Mouse (Mus musculus): ENCODE measurements at regions not wholly inside any gene's neighbourhood (a gene's known extent, or its start where the extent isn't known, plus 50 kb on each side); places are given as distances from the start of the nearest gene placed in this dataset.

- H3K36me3 ChIP-seq (ENCODE audit: control insufficient read depth, insufficient read depth, low read length) = no peaks in the 10 kb centered on the region
- no peaks in the 10 kb centered on the region for H3K9me3 ChIP-seq (ENCODE audit: control insufficient read depth, low read depth, low read length)
- H3K27ac ChIP-seq (ENCODE audit: low read length) = no peak overlapping the region
- no peaks in the 10 kb centered on the region for H3K27me3 ChIP-seq (ENCODE audit: control insufficient read depth, insufficient read depth, low read length)
- H3K4me2 ChIP-seq (replicated peaks; ENCODE audit: low read depth, low read length) = no peak overlapping the region
- peaks cover 15% of the 10 kb centered on the region; the same call in 1 of the 2 replicates for H3K4me1 ChIP-seq (ENCODE audit: control insufficient read depth, insufficient read depth, low read length)
- H3K4me3 ChIP-seq (ENCODE audit: low read depth, low read length) = no peak overlapping the region
- 50% methylated on average over 1 of the region's 1 CpGs for WGBS
- ATAC-seq (ENCODE audit: insufficient number of reproducible peaks, insufficient read depth, low FRiP score, low read depth) = no peak
- H3K9ac ChIP-seq (replicated peaks; ENCODE audit: low read depth, low read length) = no peak overlapping the region
These were observed 70.0 kb upstream of the Cplx2 start for GRCm38 (mm10) chr13:54301110-54301509.

- H3K4me1 ChIP-seq (ENCODE audit: control insufficient read depth, insufficient read depth, low read length) = peaks cover 15% of the 10 kb centered on the region; the same call in 1 of the 2 replicates
- no peak overlapping the region for H3K27ac ChIP-seq (ENCODE audit: low read length)
- no peaks in the 10 kb centered on the region for H3K9me3 ChIP-seq (ENCODE audit: control insufficient read depth, low read depth, low read length)
- H3K4me2 ChIP-seq (replicated peaks; ENCODE audit: low read depth, low read length) = peak overlapping the region; percentile 88
- H3K4me3 ChIP-seq (ENCODE audit: low read depth, low read length) = no peak overlapping the region
- no peaks in the 10 kb centered on the region for H3K36me3 ChIP-seq (ENCODE audit: control insufficient read depth, insufficient read depth, low read length)
- WGBS = 33% methylated on average over 6 of the region's 6 CpGs
- no peak for ATAC-seq (ENCODE audit: insufficient number of reproducible peaks, insufficient read depth, low FRiP score, low read depth)
- no peaks in the 10 kb centered on the region for H3K27me3 ChIP-seq (ENCODE audit: control insufficient read depth, insufficient read depth, low read length)
- no peak overlapping the region; the same call in 1 of the 2 replicates for H3K9ac ChIP-seq (replicated peaks; ENCODE audit: low read depth, low read length)
These were observed 69.5 kb upstream of the Cplx2 start for GRCm38 (mm10) chr13:54301677-54302076.

GRCm38 (mm10) chr13:54302351-54303070 is 68.6 kb upstream of the Cplx2 start:
- under 1% methylated on average over 56 of the region's 58 CpGs for WGBS
- peak; percentile 55 for ATAC-seq (ENCODE audit: insufficient number of reproducible peaks, insufficient read depth, low FRiP score, low read depth)
- no peaks in the 10 kb centered on the region for H3K27me3 ChIP-seq (ENCODE audit: control insufficient read depth, insufficient read depth, low read length)

GRCm38 (mm10) chr13:54303071-54303924 is 67.9 kb upstream of the Cplx2 start:
- H3K36me3 ChIP-seq (ENCODE audit: control insufficient read depth, insufficient read depth, low read length) = no peaks in the 10 kb centered on the region
- peak; percentile 84 for ATAC-seq (ENCODE audit: insufficient number of reproducible peaks, insufficient read depth, low FRiP score, low read depth)
- H3K4me1 ChIP-seq (ENCODE audit: control insufficient read depth, insufficient read depth, low read length) = peaks cover 15% of the 10 kb centered on the region; the same call in 1 of the 2 replicates
- peak overlapping the region; percentile 95 for H3K9ac ChIP-seq (replicated peaks; ENCODE audit: low read depth, low read length)
- peak overlapping the region; percentile 82 for H3K4me3 ChIP-seq (ENCODE audit: low read depth, low read length)
- no peaks in the 10 kb centered on the region for H3K9me3 ChIP-seq (ENCODE audit: control insufficient read depth, low read depth, low read length)
- peak overlapping the region; percentile 100 for H3K27ac ChIP-seq (ENCODE audit: low read length)
- peak overlapping the region; percentile 88 for H3K4me2 ChIP-seq (replicated peaks; ENCODE audit: low read depth, low read length)
- under 1% methylated on average over 46 of the region's 54 CpGs for WGBS
- no peaks in the 10 kb centered on the region for H3K27me3 ChIP-seq (ENCODE audit: control insufficient read depth, insufficient read depth, low read length)

More at GRCm38 (mm10) chr13:54302351-54303070, 68.6 kb upstream of the Cplx2 start:
- H3K36me3 ChIP-seq (ENCODE audit: control insufficient read depth, insufficient read depth, low read length) = no peaks in the 10 kb centered on the region
- H3K4me1 ChIP-seq (ENCODE audit: control insufficient read depth, insufficient read depth, low read length) = peaks cover 15% of the 10 kb centered on the region; the same call in 1 of the 2 replicates
- H3K27ac ChIP-seq (ENCODE audit: low read length) = peak overlapping the region; percentile 100
- peak overlapping the region; percentile 88 for H3K4me2 ChIP-seq (replicated peaks; ENCODE audit: low read depth, low read length)
- peak overlapping the region; percentile 95 for H3K9ac ChIP-seq (replicated peaks; ENCODE audit: low read depth, low read length)
- peak overlapping the region; percentile 82 for H3K4me3 ChIP-seq (ENCODE audit: low read depth, low read length)
- H3K9me3 ChIP-seq (ENCODE audit: control insufficient read depth, low read depth, low read length) = no peaks in the 10 kb centered on the region

- H3K4me3 ChIP-seq (ENCODE audit: low read depth, low read length) = no peak overlapping the region
- H3K4me2 ChIP-seq (replicated peaks; ENCODE audit: low read depth, low read length) = peak overlapping the region; percentile 88; the same call in 1 of the 2 replicates
- peak overlapping the region; percentile 100; the same call in 1 of the 2 replicates for H3K27ac ChIP-seq (ENCODE audit: low read length)
- H3K27me3 ChIP-seq (ENCODE audit: control insufficient read depth, insufficient read depth, low read length) = no peaks in the 10 kb centered on the region
- H3K4me1 ChIP-seq (ENCODE audit: control insufficient read depth, insufficient read depth, low read length) = peaks cover 15% of the 10 kb centered on the region; the same call in 1 of the 2 replicates
- 35% methylated on average over 5 of the region's 5 CpGs for WGBS
- ATAC-seq (ENCODE audit: insufficient number of reproducible peaks, insufficient read depth, low FRiP score, low read depth) = no peak
- no peak overlapping the region for H3K9ac ChIP-seq (replicated peaks; ENCODE audit: low read depth, low read length)
- no peaks in the 10 kb centered on the region for H3K36me3 ChIP-seq (ENCODE audit: control insufficient read depth, insufficient read depth, low read length)
- H3K9me3 ChIP-seq (ENCODE audit: control insufficient read depth, low read depth, low read length) = no peaks in the 10 kb centered on the region
These were observed 66.9 kb upstream of the Cplx2 start for GRCm38 (mm10) chr13:54304251-54304650.

GRCm38 (mm10) chr13:54308591-54308990 is 62.6 kb upstream of the Cplx2 start:
- H3K27ac ChIP-seq (ENCODE audit: low read length) = no peak overlapping the region
- no peak overlapping the region for H3K4me2 ChIP-seq (replicated peaks; ENCODE audit: low read depth, low read length)
- no peak for ATAC-seq (ENCODE audit: insufficient number of reproducible peaks, insufficient read depth, low FRiP score, low read depth)
- H3K9ac ChIP-seq (replicated peaks; ENCODE audit: low read depth, low read length) = no peak overlapping the region
- H3K9me3 ChIP-seq (ENCODE audit: control insufficient read depth, low read depth, low read length) = no peaks in the 10 kb centered on the region
- peaks cover 15% of the 10 kb centered on the region; the same call in 1 of the 2 replicates for H3K4me1 ChIP-seq (ENCODE audit: control insufficient read depth, insufficient read depth, low read length)
- no peaks in the 10 kb centered on the region for H3K36me3 ChIP-seq (ENCODE audit: control insufficient read depth, insufficient read depth, low read length)
- no peaks in the 10 kb centered on the region for H3K27me3 ChIP-seq (ENCODE audit: control insufficient read depth, insufficient read depth, low read length)
- H3K4me3 ChIP-seq (ENCODE audit: low read depth, low read length) = no peak overlapping the region
- WGBS = 23% methylated on average over 2 of the region's 2 CpGs

- Histone ChIP-seq H3K4me3 (ENCODE audit: low read depth, low read length) (no peak overlapping the region), H3K4me2 (replicated peaks; ENCODE audit: low read depth, low read length) (no peak overlapping the region), H3K27ac (ENCODE audit: low read length) (peak overlapping the region; percentile 48; the same call in 1 of the 2 replicates), H3K36me3 (ENCODE audit: control insufficient read depth, insufficient read depth, low read length) (no peaks in the 10 kb centered on the region), H3K27me3 (ENCODE audit: control insufficient read depth, insufficient read depth, low read length) (no peaks in the 10 kb centered on the region), H3K4me1 (ENCODE audit: control insufficient read depth, insufficient read depth, low read length) (peaks cover 11% of the 10 kb centered on the region; the same call in 1 of the 2 replicates), H3K9me3 (ENCODE audit: control insufficient read depth, low read depth, low read length) (no peaks in the 10 kb centered on the region), H3K9ac (replicated peaks; ENCODE audit: low read depth, low read length) (no peak overlapping the region)
- WGBS = 30% methylated on average over 5 of the region's 5 CpGs
- ATAC-seq (ENCODE audit: insufficient number of reproducible peaks, insufficient read depth, low FRiP score, low read depth) = no peak
These were observed 61.8 kb upstream of the Cplx2 start for GRCm38 (mm10) chr13:54309354-54309753.

GRCm38 (mm10) chr13:54310144-54310543 is 61.0 kb upstream of the Cplx2 start:
- Histone ChIP-seq H3K9me3 (ENCODE audit: control insufficient read depth, low read depth, low read length) (no peaks in the 10 kb centered on the region), H3K4me1 (ENCODE audit: control insufficient read depth, insufficient read depth, low read length) (peaks cover 11% of the 10 kb centered on the region; the same call in 1 of the 2 replicates), H3K36me3 (ENCODE audit: control insufficient read depth, insufficient read depth, low read length) (no peaks in the 10 kb centered on the region), H3K9ac (replicated peaks; ENCODE audit: low read depth, low read length) (no peak overlapping the region), H3K27me3 (ENCODE audit: control insufficient read depth, insufficient read depth, low read length) (no peaks in the 10 kb centered on the region), H3K4me2 (replicated peaks; ENCODE audit: low read depth, low read length) (no peak overlapping the region), H3K27ac (ENCODE audit: low read length) (no peak overlapping the region), H3K4me3 (ENCODE audit: low read depth, low read length) (no peak overlapping the region)
- WGBS = 60% methylated on average over 4 of the region's 4 CpGs
- ATAC-seq (ENCODE audit: insufficient number of reproducible peaks, insufficient read depth, low FRiP score, low read depth) = no peak
